In the genomic region with DNA sequence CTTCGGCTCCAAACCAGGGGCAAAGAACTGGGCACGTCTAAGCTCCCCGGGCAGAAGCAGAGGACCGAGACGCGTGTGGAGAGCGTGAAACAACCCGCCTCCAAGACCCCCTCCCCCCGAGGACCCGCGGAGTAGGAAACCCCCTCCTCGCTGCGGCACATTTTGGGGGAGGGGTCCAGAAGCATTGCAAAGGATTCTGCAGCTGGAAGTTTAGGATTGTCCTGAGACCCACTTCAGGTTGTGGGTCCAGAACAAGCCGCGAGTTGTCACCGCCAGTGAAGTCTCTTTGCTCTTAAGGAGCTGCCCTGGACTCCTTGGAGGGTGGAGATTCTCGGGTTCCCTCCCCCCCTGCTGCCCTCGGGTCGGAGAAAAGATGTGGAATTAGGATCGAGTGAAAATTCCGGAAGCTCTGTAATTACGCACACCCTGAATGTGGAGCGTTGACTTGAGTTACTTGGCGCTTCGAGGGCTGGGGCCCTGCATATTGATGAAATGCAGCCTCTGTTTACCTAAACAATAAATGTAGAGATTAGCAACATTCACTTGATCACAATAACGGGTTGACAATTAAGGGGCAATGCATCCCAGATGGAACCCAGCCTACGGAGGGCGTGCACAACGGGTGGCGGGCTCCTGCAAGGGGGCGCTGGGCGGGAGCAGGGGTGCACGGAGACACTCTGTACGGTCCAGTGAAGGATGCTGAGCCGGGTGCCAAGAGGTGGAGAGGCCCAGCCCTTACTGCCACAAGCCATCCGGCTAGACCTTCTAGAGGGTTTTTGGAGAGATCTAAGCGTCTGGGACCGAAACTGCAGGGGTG, we compare ENCODE assay signal across 9 mouse cellular contexts. TPM values are rescaled to one million over a fixed set of nuclear protein-coding genes. Genes with fewer than 3 reads are reported as not detected.
A peak's percentile ranks its signal among the peaks of the same experiment; 100 is the strongest.
DNase-seq lines count a peak whose midpoint lies in the region; ATAC-seq and TF ChIP-seq lines count a peak whose summit lies in the region.
"Had no signal": no experiment of that assay in that cellular context is flagged by ENCODE, and none has a peak within 500 bp of the region (broad histone marks: within the 10 kb centered on the region; RNA-seq: fewer than 3 reads in every experiment).

No protein-coding gene starts in this region.

- H3K9me3 ChIP-seq in lung, embryonic 14.5 days (ENCODE audit: low read depth, low read length), result no peaks in the 10 kb centered on the region
- H3K9me3 ChIP-seq in forebrain, embryonic 15.5 days, result 0 out of 2 replicates have a peak, but pooled peaks cover 4% of the 10 kb centered on the region
- no peaks in the 10 kb centered on the region; the same call in 1 of the 2 replicates for H3K9me3 ChIP-seq in limb, embryonic 14.5 days (ENCODE audit: control insufficient read depth, low read length)

- no peaks in the 10 kb centered on the region for H3K36me3 ChIP-seq in lung, embryonic 14.5 days (ENCODE audit: insufficient read depth)
- no peaks in the 10 kb centered on the region for H3K36me3 ChIP-seq in forebrain, embryonic 15.5 days
- H3K36me3 ChIP-seq in limb, embryonic 14.5 days (ENCODE audit: control insufficient read depth, insufficient read depth, low read length), result no peaks in the 10 kb centered on the region
- no peaks in the 10 kb centered on the region for H3K36me3 ChIP-seq in small intestine, adult 2 months (ENCODE audit: control insufficient read depth, insufficient read depth, low read length)

- H3K9ac ChIP-seq in lung, embryonic 14.5 days, result peak overlapping the region; percentile 46
- peak overlapping the region; percentile 16 for H3K9ac ChIP-seq in forebrain, embryonic 15.5 days (replicated peaks)
- H3K9ac ChIP-seq in limb, embryonic 14.5 days (ENCODE audit: low read depth, low read length, severe bottlenecking), result peak overlapping the region; percentile 25

- peak; percentile 50; the same call in 1 of the 2 replicates for ATAC-seq in lung, embryonic 14.5 days (ENCODE audit: insufficient read depth)
- peak; percentile 53 for ATAC-seq in forebrain, embryonic 15.5 days (replicated peaks)
- ATAC-seq in limb, embryonic 14.5 days (ENCODE audit: low FRiP score, low read depth), result peak; percentile 77; the same call in 1 of the 2 replicates

- peaks cover 6% of the 10 kb centered on the region; the same call in 1 of the 2 replicates for H3K4me1 ChIP-seq in lung, embryonic 14.5 days (ENCODE audit: insufficient read depth)
- peaks cover 28% of the 10 kb centered on the region for H3K4me1 ChIP-seq in forebrain, embryonic 15.5 days
- H3K4me1 ChIP-seq in limb, embryonic 14.5 days (ENCODE audit: control insufficient read depth, insufficient read depth, low read length), result peaks cover 9% of the 10 kb centered on the region
- no peaks in the 10 kb centered on the region; the same call in 1 of the 2 replicates for H3K4me1 ChIP-seq in small intestine, adult 2 months (ENCODE audit: control insufficient read depth, insufficient read depth, insufficient read length, low read length)

- WGBS in lung, embryonic 14.5 days, result 1% methylated on average over 38 of the region's 38 CpGs
- WGBS in forebrain, embryonic 15.5 days, result under 1% methylated on average over 38 of the region's 38 CpGs
- 1% methylated on average over 38 of the region's 38 CpGs for WGBS in limb, embryonic 14.5 days
- WGBS in small intestine, adult 2 months, result 5% methylated on average over 38 of the region's 38 CpGs

- H3K27ac ChIP-seq in lung, embryonic 14.5 days (ENCODE audit: low read depth), result no peak overlapping the region
- H3K27ac ChIP-seq in forebrain, embryonic 15.5 days (replicated peaks), result no peak overlapping the region
- H3K27ac ChIP-seq in limb, embryonic 14.5 days (replicated peaks; ENCODE audit: low read depth, low read length), result no peak overlapping the region
- H3K27ac ChIP-seq in small intestine, adult 2 months (ENCODE audit: insufficient read depth, low read depth, low read length), result no peak overlapping the region

- peak; percentile 77 for DNase-seq in lung, embryonic 14.5 days
- DNase-seq in lung, postnatal 36 days, result no peak
- DNase-seq in limb, embryonic 14.5 days (ENCODE audit: low spot score), result no peak
- no peak for DNase-seq in frontal cortex, postnatal 25 days (ENCODE audit: low spot score in 2 of 2)
- DNase-seq in gastrocnemius, adult 8-10 months (ENCODE audit: low spot score in 2 of 2), result no peak
- DNase-seq in natural killer cell, adult 2 months (ENCODE audit: low spot score in 2 of 2), result no peak

- H3K4me2 ChIP-seq in lung, embryonic 14.5 days, result peak overlapping the region; percentile 89
- H3K4me2 ChIP-seq in forebrain, embryonic 15.5 days (replicated peaks), result peak overlapping the region; percentile 61
- H3K4me2 ChIP-seq in limb, embryonic 14.5 days (replicated peaks; ENCODE audit: low read depth, low read length, severe bottlenecking), result peak overlapping the region; percentile 68

- H3K27me3 ChIP-seq in lung, embryonic 14.5 days (ENCODE audit: insufficient read depth, low read length), result peaks cover 63% of the 10 kb centered on the region
- peaks cover 56% of the 10 kb centered on the region for H3K27me3 ChIP-seq in forebrain, embryonic 15.5 days
- H3K27me3 ChIP-seq in limb, embryonic 14.5 days (ENCODE audit: control insufficient read depth, insufficient read depth, low read length), result peaks cover 45% of the 10 kb centered on the region
- H3K27me3 ChIP-seq in small intestine, adult 2 months (ENCODE audit: control insufficient read depth, insufficient read depth, low read length), result peaks cover 58% of the 10 kb centered on the region

- no peak for TF ChIP-seq CTCF in lung, embryonic 14.5 days (IDR thresholded peaks at IDR 0.05; ENCODE audit: low read depth)
- TF ChIP-seq CTCF in small intestine, adult 2 months (IDR thresholded peaks at IDR 0.05; ENCODE audit: extremely low read depth, insufficient read length, insufficient replicate concordance, low read depth, low read length), result no peak

- H3K4me3 ChIP-seq in lung, embryonic 14.5 days (ENCODE audit: low read depth, low read length), result peak overlapping the region; percentile 43
- H3K4me3 ChIP-seq in forebrain, embryonic 15.5 days, result peak overlapping the region; percentile 39
- H3K4me3 ChIP-seq in limb, embryonic 14.5 days (replicated peaks; ENCODE audit: low read length), result peak overlapping the region; percentile 42
- H3K4me3 ChIP-seq in small intestine, adult 2 months (ENCODE audit: low read depth, low read length), result peak overlapping the region; percentile 28; the same call in 1 of the 2 replicates

- no peak for TF ChIP-seq POLR2A in limb, embryonic 14.5 days (IDR thresholded peaks at IDR 0.05; ENCODE audit: borderline replicate concordance, extremely low read depth, insufficient read depth, insufficient read length)
- TF ChIP-seq POLR2A in small intestine, adult 2 months (IDR thresholded peaks at IDR 0.05; ENCODE audit: low read depth, low read length), result no peak

RNA-seq across cellular contexts. Expression of a gene that starts 7.7 kb away (rescaled TPM):
- not detected in 2 replicates for polyA plus RNA-seq in lung, embryonic 14.5 days (2014; fragmentation: Nextera tagmentation; extraction: Ambion mirVana)
- 12.4 and 13.5 TPM in 2 replicates for polyA plus RNA-seq in forebrain, embryonic 15.5 days (2015; fragmentation: Nextera tagmentation; extraction: Ambion mirVana)
- 2.4 and 2.5 TPM in 2 replicates for polyA plus RNA-seq in limb, embryonic 14.5 days (2012; rRNA removed)
- 1.7 and 2.5 TPM in 2 replicates for polyA plus RNA-seq in limb, embryonic 14.5 days (2014; fragmentation: Nextera tagmentation; extraction: Ambion mirVana)
- 0.03 TPM in 1 of 2 replicates, not detected in the other for polyA plus RNA-seq in small intestine, adult 2 months (2012; rRNA removed)
- not detected for total RNA-seq in gastrocnemius, adult 8-10 months (2022)
- total RNA-seq: heart, postnatal 14 days had no signal

RNA-seq across cellular contexts. Expression of a gene that starts 45.3 kb away (rescaled TPM):
- polyA plus RNA-seq in lung, embryonic 14.5 days (2014; fragmentation: Nextera tagmentation; extraction: Ambion mirVana), result 79.2 and 80.9 TPM in 2 replicates
- 97.2 and 99.5 TPM in 2 replicates for polyA plus RNA-seq in forebrain, embryonic 15.5 days (2015; fragmentation: Nextera tagmentation; extraction: Ambion mirVana)
- 33.6 and 49.7 TPM in 2 replicates for polyA plus RNA-seq in limb, embryonic 14.5 days (2012; rRNA removed)
- 89.8 and 95.4 TPM in 2 replicates for polyA plus RNA-seq in limb, embryonic 14.5 days (2014; fragmentation: Nextera tagmentation; extraction: Ambion mirVana)
- polyA plus RNA-seq in small intestine, adult 2 months (2012; rRNA removed), result 1.4 and 1.5 TPM in 2 replicates
- 10 to 100 TPM; 49.7 to 61.4 (median 53.0) TPM for total RNA-seq in gastrocnemius, adult 8-10 months (2022)

RNA-seq across cellular contexts. Expression of a gene that starts 48.4 kb away (rescaled TPM):
- 15.0 and 15.9 TPM in 2 replicates for polyA plus RNA-seq in lung, embryonic 14.5 days (2014; fragmentation: Nextera tagmentation; extraction: Ambion mirVana)
- polyA plus RNA-seq in forebrain, embryonic 15.5 days (2015; fragmentation: Nextera tagmentation; extraction: Ambion mirVana), result 8.5 and 9.3 TPM in 2 replicates
- polyA plus RNA-seq in limb, embryonic 14.5 days (2012; rRNA removed), result 12.0 and 13.6 TPM in 2 replicates
- 12.0 and 12.2 TPM in 2 replicates for polyA plus RNA-seq in limb, embryonic 14.5 days (2014; fragmentation: Nextera tagmentation; extraction: Ambion mirVana)
- 1.1 and 1.6 TPM in 2 replicates for polyA plus RNA-seq in small intestine, adult 2 months (2012; rRNA removed)
- 10 to 100 TPM; 57.9 to 59.9 (median 58.6) TPM for total RNA-seq in gastrocnemius, adult 8-10 months (2022)

RNA-seq across cellular contexts. Expression of a gene that starts 48.5 kb away (rescaled TPM):
- polyA plus RNA-seq in lung, embryonic 14.5 days (2014; fragmentation: Nextera tagmentation; extraction: Ambion mirVana), result 20.9 and 23.8 TPM in 2 replicates
- polyA plus RNA-seq in forebrain, embryonic 15.5 days (2015; fragmentation: Nextera tagmentation; extraction: Ambion mirVana), result 28.5 and 30.5 TPM in 2 replicates
- 14.4 and 22.1 TPM in 2 replicates for polyA plus RNA-seq in limb, embryonic 14.5 days (2012; rRNA removed)
- 25.2 and 27.8 TPM in 2 replicates for polyA plus RNA-seq in limb, embryonic 14.5 days (2014; fragmentation: Nextera tagmentation; extraction: Ambion mirVana)
- polyA plus RNA-seq in small intestine, adult 2 months (2012; rRNA removed), result 0.28 and 0.70 TPM in 2 replicates
- total RNA-seq in gastrocnemius, adult 8-10 months (2022), result 10 to 100 TPM in 2 of 4 experiments, 1 to 10 TPM in 2; 8.8 to 14.1 (median 11.7) TPM

Comparison
In these comparisons a context has a peak if more than half of its experiments do, and no peak if none do; other contexts are left out.
1. RNA of a gene that starts 45.3 kb away (polyA plus RNA-seq): 97.2 to 99.5 TPM in forebrain, embryonic 15.5 days, 33.6 to 95.4 TPM in limb, embryonic 14.5 days and 79.2 to 80.9 TPM in lung, embryonic 14.5 days; 1.4 to 1.5 TPM in small intestine, adult 2 months; every median in the first group is over 10 times any median in the second.
2. Peak in every context shown above with its lines, with median percentiles within 50 percentile points of each other: ATAC-seq, H3K4me2 ChIP-seq, H3K4me3 ChIP-seq and H3K9ac ChIP-seq.